Mouse (Mus musculus): ENCODE data around the gene Arhgap31. TPM values are rescaled to one million over a fixed set of nuclear protein-coding genes. Genes with fewer than 3 reads are reported as not detected.

Arhgap31 gene
- polyA plus RNA-seq, 1 experiment from 2014 or later, result 9.8 TPM

DNA sequence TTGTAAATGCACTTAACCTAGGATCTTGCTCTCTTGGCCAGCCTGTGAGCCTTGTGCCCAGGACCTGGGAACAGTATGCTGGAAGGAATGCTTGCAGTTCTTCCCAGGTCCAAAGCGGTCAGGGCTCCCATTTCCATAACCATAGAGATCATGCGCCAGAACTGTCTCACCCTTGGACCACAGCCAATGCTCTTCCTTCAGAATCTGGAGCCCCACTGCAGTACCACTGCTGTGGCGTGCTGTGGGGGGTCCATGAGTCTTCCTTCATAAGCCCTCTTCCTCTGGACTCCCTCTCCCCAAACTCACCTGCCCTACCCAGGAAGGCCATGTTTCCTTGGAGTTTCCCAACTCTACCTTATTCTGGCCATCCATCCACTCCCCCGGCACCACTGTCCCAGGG is 46.6 kb downstream of the Arhgap31 start:
- Histone ChIP-seq H3K36me3 (no peaks in the 10 kb centered on the region), H3K9me3 (no peaks in the 10 kb centered on the region), H3K27me3 (replicated peaks) (no peaks in the 10 kb centered on the region), H3K4me3 (replicated peaks) (no peak overlapping the region), H3K4me2 (no peak overlapping the region), H3K9ac (no peak overlapping the region), H3K4me1 (no peaks in the 10 kb centered on the region), H3K27ac (no peak overlapping the region)
- 87% methylated on average over 4 of the region's 4 CpGs for WGBS
- no peak for ATAC-seq (ENCODE audit: insufficient read depth, low FRiP score, low read depth)

DNA sequence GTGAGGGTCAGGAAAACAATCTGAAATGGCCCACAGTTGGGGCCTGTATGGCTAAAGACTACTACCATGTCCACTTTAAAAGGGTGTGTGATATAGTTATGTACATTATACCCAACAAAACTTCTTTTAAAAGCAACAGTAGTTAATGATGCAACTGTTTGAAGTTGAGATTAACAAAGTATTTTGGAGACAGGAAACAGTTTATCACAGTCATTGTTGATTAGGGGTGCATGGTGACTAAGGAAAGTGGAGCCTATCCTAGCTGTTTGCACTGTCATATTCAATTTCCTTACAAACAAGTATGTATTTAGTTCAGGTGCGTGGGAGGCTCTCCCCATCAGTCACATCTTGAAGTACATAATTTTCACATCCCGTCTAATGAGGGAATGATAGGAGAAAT is 47.1 kb downstream of the Arhgap31 start:
- WGBS, result 81% methylated on average over 2 of the region's 2 CpGs

DNA sequence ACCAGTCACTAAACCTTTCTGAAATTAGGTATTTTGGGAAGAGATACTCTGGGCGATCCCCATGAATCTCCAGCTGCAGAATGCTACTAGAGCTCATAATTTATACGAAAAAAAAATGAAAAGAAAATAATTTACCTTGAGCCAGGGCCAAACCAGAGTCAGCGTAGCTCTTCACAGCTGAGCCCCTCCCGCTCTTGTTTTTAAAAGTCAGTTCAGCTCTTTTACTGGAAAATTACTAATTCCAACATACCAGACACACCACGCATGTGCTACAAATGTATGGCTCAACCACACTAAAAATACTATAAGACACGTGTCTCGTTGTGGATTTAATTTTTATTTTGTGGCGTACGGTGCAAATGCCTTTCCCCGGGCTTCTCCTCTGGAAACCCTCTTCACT is 50.5 kb downstream of the Arhgap31 start:
- H3K4me3 ChIP-seq (replicated peaks), result no peak overlapping the region
- H3K27ac ChIP-seq, result no peak overlapping the region
- no peaks in the 10 kb centered on the region for H3K4me1 ChIP-seq
- H3K9ac ChIP-seq, result no peak overlapping the region
- H3K27me3 ChIP-seq (replicated peaks), result no peaks in the 10 kb centered on the region
- no peaks in the 10 kb centered on the region for H3K36me3 ChIP-seq
- no peak for ATAC-seq (ENCODE audit: insufficient read depth, low FRiP score, low read depth)
- WGBS, result 76% methylated on average over 10 of the region's 10 CpGs
- no peaks in the 10 kb centered on the region for H3K9me3 ChIP-seq
- H3K4me2 ChIP-seq, result no peak overlapping the region

More for the DNA sequence above, 47.1 kb downstream of the Arhgap31 start:
- Histone ChIP-seq H3K36me3 (no peaks in the 10 kb centered on the region), H3K9me3 (no peaks in the 10 kb centered on the region), H3K9ac (no peak overlapping the region), H3K27me3 (replicated peaks) (no peaks in the 10 kb centered on the region), H3K4me2 (no peak overlapping the region), H3K4me3 (replicated peaks) (no peak overlapping the region), H3K27ac (no peak overlapping the region), H3K4me1 (no peaks in the 10 kb centered on the region)
- ATAC-seq (ENCODE audit: insufficient read depth, low FRiP score, low read depth), result no peak

DNA sequence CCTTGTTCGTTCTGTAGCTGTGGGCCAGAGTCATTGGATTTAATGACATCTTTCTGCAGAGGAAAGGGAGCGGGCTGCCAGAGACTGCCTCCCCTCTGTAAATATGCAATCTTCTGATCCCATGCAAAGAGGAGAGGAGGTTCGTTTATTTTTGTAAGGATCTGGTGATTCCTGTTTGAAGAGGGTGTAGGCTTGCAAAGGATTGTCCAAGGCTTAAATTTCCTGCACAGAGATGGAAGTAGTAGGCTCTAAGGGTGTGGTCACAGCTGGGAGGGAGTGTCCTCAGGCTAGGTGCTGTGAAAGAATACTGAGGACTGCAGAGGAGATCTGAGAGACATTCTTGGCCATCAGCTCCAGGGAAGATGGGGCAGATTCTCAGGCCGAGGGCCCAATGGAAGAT is 58.8 kb downstream of the Arhgap31 start:
- Histone ChIP-seq H3K4me1 (peaks cover 26% of the 10 kb centered on the region), H3K27me3 (replicated peaks) (no peaks in the 10 kb centered on the region), H3K4me2 (0 out of 2 replicates have a peak overlapping the region, but pooled peaks have one; percentile 12), H3K27ac (peak overlapping the region; percentile 61), H3K4me3 (replicated peaks) (no peak overlapping the region), H3K9me3 (no peaks in the 10 kb centered on the region), H3K36me3 (no peaks in the 10 kb centered on the region), H3K9ac (no peak overlapping the region)
- ATAC-seq (ENCODE audit: insufficient read depth, low FRiP score, low read depth), result no peak
- WGBS, result 34% methylated on average over 4 of the region's 4 CpGs

DNA sequence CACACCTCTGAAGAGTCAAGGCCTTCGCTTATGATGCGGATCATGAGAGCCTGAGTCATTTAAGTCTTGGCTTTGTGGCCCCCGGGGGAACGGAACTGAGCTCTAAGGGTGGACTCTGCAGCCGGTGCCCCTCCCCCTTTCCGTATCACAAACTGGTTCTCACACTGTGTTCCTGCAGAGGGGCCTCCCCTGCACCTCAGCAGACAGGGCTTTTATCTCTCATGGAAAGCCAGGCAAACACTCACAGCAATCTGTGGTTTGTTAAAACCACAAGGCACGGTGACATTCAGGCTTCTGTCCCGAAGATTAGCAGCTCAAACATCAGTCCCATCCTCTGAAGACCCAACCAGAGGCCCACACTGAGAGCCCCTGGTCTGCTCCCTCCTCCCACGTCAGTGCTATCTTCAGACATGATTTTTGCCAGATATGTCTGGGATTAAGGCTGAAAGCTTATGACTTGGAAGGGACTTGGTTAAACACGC is 59.6 kb downstream of the Arhgap31 start:
- no peaks in the 10 kb centered on the region for H3K27me3 ChIP-seq (replicated peaks)
- H3K4me2 ChIP-seq, result peak overlapping the region; percentile 12; the same call in 1 of the 2 replicates
- H3K9me3 ChIP-seq, result no peaks in the 10 kb centered on the region
- no peak overlapping the region for H3K9ac ChIP-seq
- H3K27ac ChIP-seq, result peak overlapping the region; percentile 61
- H3K36me3 ChIP-seq, result no peaks in the 10 kb centered on the region
- peaks cover 31% of the 10 kb centered on the region for H3K4me1 ChIP-seq
- WGBS, result 14% methylated on average over 10 of the region's 10 CpGs
- peak; percentile 59 for ATAC-seq (ENCODE audit: insufficient read depth, low FRiP score, low read depth)
- H3K4me3 ChIP-seq (replicated peaks), result no peak overlapping the region

DNA sequence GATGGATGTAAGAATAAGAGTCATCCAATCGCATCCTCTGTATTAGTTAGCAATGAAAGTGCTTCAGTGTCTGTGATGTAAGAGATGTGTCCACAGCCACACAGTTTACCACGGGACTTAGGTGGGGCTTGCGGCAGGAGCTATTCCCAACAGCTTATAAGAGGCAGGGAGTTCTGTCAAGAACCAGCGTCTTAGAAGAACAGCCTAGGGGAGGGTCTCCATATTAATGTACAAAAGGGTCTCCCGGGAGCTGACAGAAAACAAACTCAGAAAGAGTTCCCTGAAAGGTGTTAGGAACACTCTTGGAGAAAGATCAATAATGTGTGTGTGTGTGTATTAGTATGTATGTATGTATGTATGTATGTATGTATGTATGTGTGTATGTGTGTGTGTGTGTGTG is 60.4 kb downstream of the Arhgap31 start:
- Histone ChIP-seq H3K4me3 (replicated peaks) (no peak overlapping the region), H3K9ac (no peak overlapping the region), H3K36me3 (no peaks in the 10 kb centered on the region), H3K27me3 (replicated peaks) (no peaks in the 10 kb centered on the region), H3K27ac (no peak overlapping the region), H3K9me3 (no peaks in the 10 kb centered on the region), H3K4me1 (peaks cover 31% of the 10 kb centered on the region), H3K4me2 (no peak overlapping the region)
- WGBS, result 71% methylated on average over 5 of the region's 5 CpGs
- no peak for ATAC-seq (ENCODE audit: insufficient read depth, low FRiP score, low read depth)

DNA sequence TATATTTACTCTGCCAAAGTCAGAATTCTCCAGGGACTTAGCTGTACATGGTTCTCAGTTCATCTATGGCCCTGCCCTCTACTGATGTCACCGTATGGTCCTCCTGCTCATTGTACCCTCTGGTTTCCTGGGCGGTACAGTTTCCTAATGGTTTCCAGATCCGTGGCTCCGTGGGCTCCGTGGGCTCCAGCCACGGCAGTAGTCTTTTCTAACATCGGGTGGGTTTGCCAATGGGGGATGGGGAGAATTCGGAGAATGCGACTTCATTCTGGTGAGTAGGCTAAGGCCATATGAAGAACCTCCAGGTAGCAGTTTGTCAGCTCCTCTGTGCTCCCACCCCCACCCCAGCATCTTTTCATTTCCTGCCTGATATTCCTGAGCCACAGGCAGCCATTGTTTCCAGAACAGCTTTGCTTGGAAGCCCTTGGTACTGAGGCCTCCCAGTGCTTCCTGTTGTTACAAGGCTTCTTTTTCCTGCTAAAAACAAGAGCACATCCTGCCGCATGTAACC is 61.3 kb downstream of the Arhgap31 start:
- ATAC-seq (ENCODE audit: insufficient read depth, low FRiP score, low read depth), result no peak

DNA sequence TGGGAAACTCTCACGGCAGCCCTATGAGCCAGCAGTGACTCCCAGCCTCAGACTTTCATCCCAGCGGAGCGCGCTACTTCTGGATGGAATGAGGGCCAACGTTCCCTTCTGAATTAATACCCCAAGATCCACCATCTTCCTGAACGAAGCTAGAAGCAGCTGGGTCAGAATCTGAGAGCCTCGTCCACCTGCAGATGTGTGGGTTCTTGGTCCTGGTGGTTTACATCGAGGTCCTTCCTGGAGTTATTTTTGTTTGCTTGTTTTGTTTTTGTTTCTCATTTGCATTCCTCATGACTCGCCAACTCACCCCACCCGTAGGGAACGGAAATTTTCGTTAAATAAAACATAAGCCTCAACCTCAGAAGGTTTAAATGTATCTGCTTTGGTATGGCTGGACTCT is 61.8 kb downstream of the Arhgap31 start:
- WGBS, result 78% methylated on average over 12 of the region's 12 CpGs
- Histone ChIP-seq H3K4me1 (peaks cover 31% of the 10 kb centered on the region), H3K9me3 (no peaks in the 10 kb centered on the region), H3K9ac (no peak overlapping the region), H3K4me3 (replicated peaks) (no peak overlapping the region), H3K36me3 (no peaks in the 10 kb centered on the region), H3K27me3 (replicated peaks) (no peaks in the 10 kb centered on the region), H3K4me2 (no peak overlapping the region), H3K27ac (0 out of 2 replicates have a peak overlapping the region, but pooled peaks have one; percentile 37)
- no peak for ATAC-seq (ENCODE audit: insufficient read depth, low FRiP score, low read depth)

More for the DNA sequence above, 61.3 kb downstream of the Arhgap31 start:
- peaks cover 31% of the 10 kb centered on the region for H3K4me1 ChIP-seq
- H3K27ac ChIP-seq, result peak overlapping the region; percentile 35; the same call in 1 of the 2 replicates
- no peak overlapping the region for H3K4me3 ChIP-seq (replicated peaks)
- WGBS, result 74% methylated on average over 10 of the region's 10 CpGs
- H3K9ac ChIP-seq, result no peak overlapping the region
- H3K36me3 ChIP-seq, result no peaks in the 10 kb centered on the region
- no peak overlapping the region for H3K4me2 ChIP-seq
- no peaks in the 10 kb centered on the region for H3K27me3 ChIP-seq (replicated peaks)
- H3K9me3 ChIP-seq, result no peaks in the 10 kb centered on the region

DNA sequence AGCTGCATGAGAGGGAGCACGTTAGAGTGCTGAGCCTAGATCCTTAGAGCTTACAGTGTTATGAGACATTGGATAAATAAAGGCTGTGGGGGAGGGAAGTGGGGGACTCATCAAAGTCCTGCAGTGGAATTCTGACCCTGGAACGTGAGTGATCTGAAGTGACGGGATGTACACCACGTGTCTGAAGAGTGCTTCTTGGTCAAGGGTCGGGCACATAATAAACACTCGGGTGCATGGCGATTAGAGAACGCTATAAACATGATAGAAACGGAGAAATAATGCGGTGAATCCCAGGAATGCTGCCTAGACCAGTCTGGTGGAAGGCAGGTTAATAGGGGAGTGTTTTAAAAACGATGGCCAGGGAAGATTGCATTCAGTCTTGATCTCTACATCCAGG is 63.6 kb downstream of the Arhgap31 start:
- H3K36me3 ChIP-seq, result no peaks in the 10 kb centered on the region
- no peaks in the 10 kb centered on the region for H3K9me3 ChIP-seq
- no peak for ATAC-seq (ENCODE audit: insufficient read depth, low FRiP score, low read depth)
- peaks cover 29% of the 10 kb centered on the region for H3K4me1 ChIP-seq
- H3K9ac ChIP-seq, result no peak overlapping the region
- whole genome bisulfite sequencing, result 20% methylated on average over 11 of the region's 11 CpGs
- no peaks in the 10 kb centered on the region for H3K27me3 ChIP-seq (replicated peaks)
- H3K4me3 ChIP-seq (replicated peaks), result no peak overlapping the region
- H3K27ac ChIP-seq, result no peak overlapping the region
- H3K4me2 ChIP-seq, result no peak overlapping the region

DNA sequence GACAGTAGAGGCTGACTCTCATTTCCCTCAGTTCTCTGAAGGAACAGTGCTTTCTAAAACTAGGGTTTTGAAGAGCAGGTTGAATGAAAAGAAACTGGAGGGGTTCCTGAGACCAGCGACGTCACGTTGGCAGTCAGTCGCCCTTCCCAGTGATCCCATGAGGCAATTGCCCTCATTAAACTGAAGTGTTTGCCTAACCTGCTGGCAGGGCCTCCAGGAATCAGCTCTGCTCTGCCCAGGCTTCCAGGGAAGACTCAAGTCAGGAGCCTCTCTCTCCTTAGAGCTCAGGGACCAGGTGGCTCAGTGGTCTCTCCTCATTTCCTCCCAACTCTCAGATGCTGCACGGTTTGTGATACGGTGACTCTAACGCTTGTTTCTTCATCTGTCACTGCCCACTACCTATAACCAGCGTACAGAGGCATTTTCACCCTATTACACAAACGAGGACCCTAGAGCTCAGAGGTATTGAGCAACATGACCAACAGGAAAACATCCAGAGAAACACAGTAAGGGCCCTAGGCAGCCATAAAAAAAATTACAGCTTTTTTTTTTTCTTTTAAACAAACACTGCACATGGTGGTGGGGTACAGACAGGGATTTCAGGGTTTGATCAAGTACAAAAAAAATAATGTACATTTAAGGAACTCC is 64.2 kb downstream of the Arhgap31 start:
- no peak overlapping the region for H3K9ac ChIP-seq
- ATAC-seq (ENCODE audit: insufficient read depth, low FRiP score, low read depth), result no peak
- no peak overlapping the region for H3K27ac ChIP-seq
- 66% methylated on average over 9 of the region's 9 CpGs for WGBS
- no peak overlapping the region for H3K4me2 ChIP-seq
- H3K9me3 ChIP-seq, result no peaks in the 10 kb centered on the region
- no peaks in the 10 kb centered on the region for H3K36me3 ChIP-seq
- H3K4me3 ChIP-seq (replicated peaks), result no peak overlapping the region
- H3K27me3 ChIP-seq (replicated peaks), result no peaks in the 10 kb centered on the region
- H3K4me1 ChIP-seq, result peaks cover 24% of the 10 kb centered on the region

DNA sequence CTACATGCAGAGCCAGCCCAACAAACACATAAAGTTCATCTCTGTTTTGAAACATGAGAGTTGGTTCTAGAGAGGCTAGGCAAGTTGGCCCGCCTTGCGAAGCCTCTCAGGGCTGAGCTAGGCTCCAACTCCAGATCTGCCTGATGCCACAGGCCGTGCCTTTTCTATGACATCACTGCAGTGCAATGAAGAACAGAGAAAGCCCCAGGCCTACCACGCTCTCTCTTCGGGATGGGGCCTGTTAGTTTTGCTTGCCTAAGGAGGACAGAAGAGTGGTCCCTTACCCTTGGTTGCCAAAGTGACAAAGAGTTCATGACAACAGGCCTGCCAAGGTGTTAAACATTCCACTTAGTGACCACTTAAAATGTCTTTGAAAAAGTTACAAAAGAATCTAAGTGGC is 64.9 kb downstream of the Arhgap31 start:
- peaks cover 16% of the 10 kb centered on the region; the same call in 1 of the 2 replicates for H3K4me1 ChIP-seq
- 82% methylated on average over 5 of the region's 5 CpGs for WGBS
- no peaks in the 10 kb centered on the region for H3K27me3 ChIP-seq (replicated peaks)
- no peak overlapping the region for H3K4me3 ChIP-seq (replicated peaks)
- H3K4me2 ChIP-seq, result no peak overlapping the region
- H3K27ac ChIP-seq, result no peak overlapping the region
- H3K9me3 ChIP-seq, result no peaks in the 10 kb centered on the region
- no peak for ATAC-seq (ENCODE audit: insufficient read depth, low FRiP score, low read depth)
- H3K9ac ChIP-seq, result no peak overlapping the region
- H3K36me3 ChIP-seq, result no peaks in the 10 kb centered on the region

DNA sequence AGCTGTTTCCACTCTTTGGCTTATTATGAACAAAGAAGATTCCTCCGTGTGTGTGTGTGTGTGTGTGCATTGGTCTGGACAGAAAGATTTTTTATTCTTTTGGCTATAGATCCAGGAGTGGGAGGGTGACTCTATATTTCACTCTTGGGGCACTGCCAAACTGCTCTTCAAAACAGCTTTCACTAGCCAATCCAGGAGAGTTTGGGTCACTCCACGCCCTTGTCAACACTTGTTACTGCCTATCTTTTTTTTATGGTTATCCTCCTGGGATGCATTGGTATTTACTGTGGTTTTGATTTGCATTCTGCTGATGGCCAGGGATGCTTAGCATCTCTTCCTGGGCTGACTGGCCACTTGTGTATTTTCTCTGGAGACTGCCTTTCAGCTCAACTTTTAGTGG is 68.6 kb downstream of the Arhgap31 start:
- WGBS, result 65% methylated on average over 2 of the region's 2 CpGs
- H3K27ac ChIP-seq, result no peak overlapping the region
- peaks cover 3% of the 10 kb centered on the region; the same call in 1 of the 2 replicates for H3K36me3 ChIP-seq
- H3K9ac ChIP-seq, result no peak overlapping the region
- no peaks in the 10 kb centered on the region for H3K27me3 ChIP-seq (replicated peaks)
- H3K4me1 ChIP-seq, result 0 out of 2 replicates have a peak, but pooled peaks cover 7% of the 10 kb centered on the region
- H3K4me3 ChIP-seq (replicated peaks), result no peak overlapping the region
- ATAC-seq (ENCODE audit: insufficient read depth, low FRiP score, low read depth), result no peak
- no peaks in the 10 kb centered on the region for H3K9me3 ChIP-seq
- H3K4me2 ChIP-seq, result no peak overlapping the region
